Mouse (Mus musculus) heart, embryonic 13.5 days (tissue): ENCODE results near the gene Nenf. TPM values are rescaled to one million over a fixed set of nuclear protein-coding genes. Genes with fewer than 3 reads are reported as not detected.

Experiments
- ATAC-seq: fragments of 200-750 bp; cut with Nextera tagmentation; 2 replicates; pipeline ENCODE4 v1.8.0; 2017; ENCODE audit warnings: moderate TSS enrichment; ENCODE audit not compliant: insufficient number of reproducible peaks, low FRiP score, low TSS enrichment; ENCODE audit errors: extremely low read depth
- H3K27ac ChIP-seq: fragments of 300-500 bp; sonication (generic); replicated peaks from 2 replicates; pipeline ENCODE4 v1.5.1; 2015; ENCODE audit warnings: moderate library complexity, mild to moderate bottlenecking, inconsistent platforms
- H3K27me3 ChIP-seq: fragments of 300-500 bp; sonication (generic); replicated peaks from 2 replicates; pipeline ENCODE4 v1.6.1; 2015; ENCODE audit warnings: mild to moderate bottlenecking, inconsistent platforms
- H3K36me3 ChIP-seq: fragments of 300-500 bp; sonication (generic); 2 replicates; pipeline ENCODE4 v1.6.1; 2015; ENCODE audit warnings: mild to moderate bottlenecking, inconsistent platforms
- H3K4me1 ChIP-seq: fragments of 300-500 bp; sonication (generic); 2 replicates; pipeline ENCODE4 v1.6.1; 2015; ENCODE audit warnings: inconsistent platforms
- H3K4me2 ChIP-seq: fragments of 300-500 bp; sonication (generic); 2 replicates; pipeline ENCODE4 v1.6.1; 2015; ENCODE audit warnings: inconsistent platforms, mild to moderate bottlenecking, moderate library complexity
- H3K4me3 ChIP-seq: fragments of 300-500 bp; sonication (generic); 2 replicates; pipeline ENCODE4 v1.5.1; 2015; ENCODE audit warnings: moderate library complexity, mild to moderate bottlenecking, inconsistent platforms
- H3K9ac ChIP-seq: fragments of 300-500 bp; sonication (generic); 2 replicates; pipeline ENCODE4 v1.6.1; 2015; ENCODE audit warnings: inconsistent platforms, mild to moderate bottlenecking, moderate library complexity
- H3K9me3 ChIP-seq: fragments of 300-500 bp; sonication (generic); 2 replicates; pipeline ENCODE4 v1.6.1; 2016; ENCODE audit warnings: inconsistent platforms
- WGBS: fragments of 180-500 bp; shearing (Covaris S2); methylation state at CpG from one replicate; pipeline ENCODE4 v1.1.7; 2015; ENCODE audit warnings: mixed read lengths; 5-methylcytosine and 5-hydroxymethylcytosine counted together
- polyA plus RNA-seq: library from polyadenylated mRNA; unstranded; fragments of >200 nt; fragmentation: Nextera tagmentation; extraction: Ambion mirVana; gene quantifications from 2 replicates; pipeline ENCODE4 v1.2.1, GENCODE M21; 2015

Gene Nenf
- 98.9 and 104 TPM in 2 replicates for polyA plus RNA-seq

GRCm38 (mm10) chr1:191317591-191318196 is at the start of gene Nenf:
Gene Nenf (minus strand): TSS chr1:191318194.
- Histone ChIP-seq H3K4me3 (peak within 1 kb of the TSS; percentile 79), H3K4me1 (peaks cover 30% of the 10 kb centered on the region), H3K36me3 (no peaks in the 10 kb centered on the region), H3K27me3 (no peaks in the 10 kb centered on the region), H3K4me2 (peak within 1 kb of the TSS; percentile 81), H3K9me3 (no peaks in the 10 kb centered on the region), H3K27ac (peak within 1 kb of the TSS; percentile 80), H3K9ac (peak within 1 kb of the TSS; percentile 94)
- peak; percentile 76 for ATAC-seq
- WGBS = under 1% methylated on average over 48 of the region's 54 CpGs

DNA sequence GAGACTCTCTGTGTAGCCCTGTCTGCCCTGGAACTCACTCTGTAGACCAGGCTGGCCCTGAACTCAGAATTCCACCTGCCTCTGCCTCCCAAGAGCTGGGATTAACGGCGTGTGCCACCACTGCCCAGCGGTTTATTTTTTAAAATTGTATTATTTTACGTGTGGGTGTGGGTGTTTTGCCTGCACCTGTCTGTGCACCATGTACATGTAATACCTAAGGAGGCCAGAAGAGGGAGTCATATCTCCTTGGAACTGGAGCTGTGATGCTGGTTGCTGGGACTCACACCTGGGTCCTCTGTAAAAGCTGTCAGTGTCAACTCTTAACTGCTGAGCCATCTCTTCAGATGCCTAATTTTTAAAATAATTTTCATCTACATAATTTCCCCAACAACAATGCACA is 46.5 kb upstream of the Nenf start:
- no peaks in the 10 kb centered on the region for H3K27me3 ChIP-seq
- H3K9me3 ChIP-seq = no peaks in the 10 kb centered on the region
- peaks cover 78% of the 10 kb centered on the region for H3K36me3 ChIP-seq
- ATAC-seq = no peak
- WGBS = 73% methylated on average over 4 of the region's 4 CpGs
- H3K4me2 ChIP-seq = no peak overlapping the region
- H3K27ac ChIP-seq = no peak overlapping the region
- H3K4me3 ChIP-seq = no peak overlapping the region
- H3K9ac ChIP-seq = no peak overlapping the region
- no peaks in the 10 kb centered on the region for H3K4me1 ChIP-seq

- Histone ChIP-seq H3K36me3 (peaks cover 78% of the 10 kb centered on the region), H3K27ac (no peak overlapping the region), H3K4me1 (no peaks in the 10 kb centered on the region), H3K4me3 (no peak overlapping the region), H3K9ac (no peak overlapping the region), H3K9me3 (no peaks in the 10 kb centered on the region), H3K27me3 (no peaks in the 10 kb centered on the region), H3K4me2 (no peak overlapping the region)
- WGBS = 70% methylated on average over 6 of the region's 6 CpGs
- no peak for ATAC-seq
These were observed 44.4 kb upstream of the Nenf start for GRCm38 (mm10) chr1:191362412-191362811.

DNA sequence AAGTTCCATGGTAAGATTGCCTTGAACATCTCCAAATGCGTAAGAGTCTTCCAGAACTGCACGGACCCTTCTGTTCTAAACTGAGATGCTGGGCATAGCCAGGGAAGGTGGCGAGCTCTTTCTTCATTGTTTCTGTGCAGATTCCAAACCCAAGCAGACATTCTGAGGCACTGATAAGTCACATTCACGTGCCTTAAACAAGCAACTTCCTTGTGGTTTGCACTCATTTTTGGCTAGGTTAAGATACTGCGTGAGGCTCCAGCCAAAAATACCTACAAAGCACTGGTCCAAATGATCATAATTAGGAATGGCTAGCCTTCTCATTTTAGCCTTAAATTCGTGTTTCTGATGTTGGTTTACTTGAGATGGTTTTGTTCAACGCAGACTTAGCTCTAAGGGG is 41.5 kb upstream of the Nenf start:
- no peak overlapping the region for H3K27ac ChIP-seq
- no peaks in the 10 kb centered on the region for H3K9me3 ChIP-seq
- H3K4me2 ChIP-seq = no peak overlapping the region
- H3K4me1 ChIP-seq = no peaks in the 10 kb centered on the region
- no peak overlapping the region for H3K4me3 ChIP-seq
- peaks cover 83% of the 10 kb centered on the region for H3K36me3 ChIP-seq
- WGBS = 75% methylated on average over 7 of the region's 7 CpGs
- no peak overlapping the region for H3K9ac ChIP-seq
- ATAC-seq = no peak
- no peaks in the 10 kb centered on the region for H3K27me3 ChIP-seq

GRCm38 (mm10) chr1:191356936-191357335 is 38.9 kb upstream of the Nenf start:
- Histone ChIP-seq H3K9ac (no peak overlapping the region), H3K4me1 (peaks cover 9% of the 10 kb centered on the region; the same call in 1 of the 2 replicates), H3K4me3 (no peak overlapping the region), H3K27me3 (no peaks in the 10 kb centered on the region), H3K36me3 (peaks cover 95% of the 10 kb centered on the region), H3K9me3 (no peaks in the 10 kb centered on the region), H3K27ac (no peak overlapping the region), H3K4me2 (no peak overlapping the region)
- ATAC-seq = no peak
- 33% methylated on average over 1 of the region's 1 CpGs for WGBS

DNA sequence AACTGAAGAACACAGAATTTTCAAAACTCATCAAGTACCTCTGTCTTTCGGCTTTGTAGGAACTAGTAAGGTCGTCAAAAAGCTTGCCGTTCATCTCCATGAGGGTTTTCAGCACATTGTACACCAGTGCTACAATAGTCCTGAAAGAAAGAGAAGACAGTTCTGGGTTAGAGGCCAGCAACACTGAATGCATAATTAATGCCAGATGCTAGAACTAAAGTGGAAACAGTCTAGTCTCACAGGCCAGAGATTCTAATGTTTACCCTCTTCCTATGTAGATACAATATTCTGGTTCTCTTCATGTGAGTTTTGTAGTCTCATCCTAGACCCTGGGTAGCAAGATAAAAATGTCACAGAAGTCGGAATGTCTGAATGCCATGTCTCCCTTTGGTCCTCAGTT is 35.8 kb upstream of the Nenf start:
- peaks cover 26% of the 10 kb centered on the region for H3K4me1 ChIP-seq
- H3K9ac ChIP-seq = no peak overlapping the region
- H3K36me3 ChIP-seq = peaks cover 96% of the 10 kb centered on the region
- H3K9me3 ChIP-seq = no peaks in the 10 kb centered on the region
- no peak overlapping the region for H3K4me3 ChIP-seq
- no peak overlapping the region for H3K4me2 ChIP-seq
- 88% methylated on average over 4 of the region's 4 CpGs for WGBS
- ATAC-seq = no peak
- no peak overlapping the region for H3K27ac ChIP-seq
- H3K27me3 ChIP-seq = no peaks in the 10 kb centered on the region

DNA sequence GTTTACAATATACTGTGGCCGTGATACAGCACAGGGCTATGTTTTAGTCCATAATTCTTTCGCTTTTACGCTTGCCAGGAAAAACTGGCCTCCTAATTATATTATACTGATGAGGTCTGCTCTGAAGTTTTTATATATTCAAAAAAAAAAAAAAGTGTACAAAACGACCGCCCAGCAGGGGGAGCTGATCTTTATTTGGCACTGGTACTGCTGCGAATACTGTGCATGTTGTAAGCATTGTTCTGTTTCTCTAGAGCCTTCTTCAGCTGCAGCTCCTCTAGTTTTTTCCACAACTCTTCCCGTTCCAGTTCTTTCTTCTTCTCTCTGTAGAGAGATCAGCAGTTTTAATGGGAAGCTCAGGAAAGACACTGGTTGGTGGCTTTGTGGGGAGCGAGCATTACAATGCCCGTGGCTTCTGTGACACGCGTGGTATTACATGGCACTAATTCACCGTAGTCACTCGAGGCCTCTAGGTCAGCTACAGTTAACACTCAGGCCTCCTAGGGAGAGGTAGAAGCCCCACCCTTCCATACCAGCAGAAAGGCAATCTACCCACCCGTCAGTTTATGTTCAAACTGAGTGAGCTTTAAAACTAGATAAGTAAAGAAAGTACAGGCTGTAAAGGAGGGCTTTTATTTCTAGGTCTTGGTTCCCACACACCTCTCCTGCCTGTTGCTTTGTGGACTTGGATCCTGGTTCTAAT is 34.9 kb upstream of the Nenf start:
- no peak overlapping the region for H3K4me2 ChIP-seq
- H3K27ac ChIP-seq = 0 out of 2 replicates have a peak overlapping the region, but pooled peaks have one; percentile 29
- H3K36me3 ChIP-seq = peaks cover 92% of the 10 kb centered on the region
- no peak for ATAC-seq
- H3K4me1 ChIP-seq = peaks cover 35% of the 10 kb centered on the region
- no peaks in the 10 kb centered on the region for H3K27me3 ChIP-seq
- no peak overlapping the region for H3K9ac ChIP-seq
- H3K9me3 ChIP-seq = no peaks in the 10 kb centered on the region
- H3K4me3 ChIP-seq = no peak overlapping the region
- 58% methylated on average over 14 of the region's 14 CpGs for WGBS

DNA sequence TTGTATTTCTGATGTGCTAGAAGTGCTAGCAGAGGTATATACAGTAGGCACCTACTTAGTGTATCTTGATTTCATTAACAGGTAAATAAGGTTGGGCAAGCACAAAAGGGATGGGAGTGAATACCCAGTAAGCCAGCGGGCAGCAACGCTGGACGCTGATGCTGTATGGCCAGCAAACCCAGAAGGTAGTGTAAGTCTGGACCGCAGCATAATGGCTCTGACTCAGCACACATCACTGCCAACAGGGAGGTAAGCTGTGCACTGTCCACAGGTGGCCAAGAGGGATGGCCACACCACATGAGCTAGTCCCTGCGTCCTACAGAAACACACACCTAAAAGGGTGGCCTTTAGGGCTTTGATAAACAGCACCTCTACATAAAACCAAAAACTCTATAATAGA is 32.4 kb upstream of the Nenf start:
- Histone ChIP-seq H3K4me3 (no peak overlapping the region), H3K4me1 (peaks cover 39% of the 10 kb centered on the region), H3K36me3 (peaks cover 92% of the 10 kb centered on the region), H3K27ac (no peak overlapping the region), H3K9ac (0 out of 2 replicates have a peak overlapping the region, but pooled peaks have one; percentile 33), H3K27me3 (no peaks in the 10 kb centered on the region), H3K4me2 (no peak overlapping the region), H3K9me3 (no peaks in the 10 kb centered on the region)
- WGBS = 89% methylated on average over 5 of the region's 5 CpGs
- no peak for ATAC-seq

GRCm38 (mm10) chr1:191349486-191350037 is 31.6 kb upstream of the Nenf start:
- H3K9ac ChIP-seq = peak overlapping the region; percentile 48
- H3K27me3 ChIP-seq = no peaks in the 10 kb centered on the region
- H3K36me3 ChIP-seq = peaks cover 92% of the 10 kb centered on the region
- no peak overlapping the region for H3K4me3 ChIP-seq
- no peaks in the 10 kb centered on the region for H3K9me3 ChIP-seq
- H3K27ac ChIP-seq = peak overlapping the region; percentile 82
- peaks cover 39% of the 10 kb centered on the region for H3K4me1 ChIP-seq
- WGBS = 54% methylated on average over 23 of the region's 23 CpGs
- peak overlapping the region; percentile 21 for H3K4me2 ChIP-seq
- no peak for ATAC-seq

- peak overlapping the region; percentile 82 for H3K27ac ChIP-seq
- WGBS = 8% methylated on average over 5 of the region's 5 CpGs
- peak overlapping the region; percentile 21 for H3K4me2 ChIP-seq
These were observed 31.0 kb upstream of the Nenf start for GRCm38 (mm10) chr1:191348996-191349395.

GRCm38 (mm10) chr1:191348592-191348991 is 30.6 kb upstream of the Nenf start:
- Histone ChIP-seq H3K9ac (peak overlapping the region; percentile 40; the same call in 1 of the 2 replicates), H3K9me3 (no peaks in the 10 kb centered on the region), H3K4me3 (no peak overlapping the region), H3K4me1 (peaks cover 37% of the 10 kb centered on the region), H3K27me3 (no peaks in the 10 kb centered on the region), H3K4me2 (peak overlapping the region; percentile 21; the same call in 1 of the 2 replicates), H3K36me3 (peaks cover 88% of the 10 kb centered on the region), H3K27ac (peak overlapping the region; percentile 82)
- ATAC-seq = no peak
- WGBS = 64% methylated on average over 2 of the region's 2 CpGs

More at GRCm38 (mm10) chr1:191348996-191349395, 31.0 kb upstream of the Nenf start:
- Histone ChIP-seq H3K27me3 (no peaks in the 10 kb centered on the region), H3K4me1 (peaks cover 39% of the 10 kb centered on the region), H3K9ac (peak overlapping the region; percentile 48), H3K36me3 (peaks cover 88% of the 10 kb centered on the region), H3K4me3 (no peak overlapping the region), H3K9me3 (no peaks in the 10 kb centered on the region)
- ATAC-seq = peak; percentile 68
